Mouse (Mus musculus) adrenal gland, adult (tissue): ENCODE results near the gene Ebf1.

ENCODE experiments used
- DNase-seq, 2 experiments: peaks; one replicate each; pipeline ENCODE4 v3.0.0; 2022 to 2023; ENCODE audit warnings: low spot score in 1 of 2; ENCODE audit not compliant: inconsistent age in 2 of 2

The Ebf1 gene

DNA sequence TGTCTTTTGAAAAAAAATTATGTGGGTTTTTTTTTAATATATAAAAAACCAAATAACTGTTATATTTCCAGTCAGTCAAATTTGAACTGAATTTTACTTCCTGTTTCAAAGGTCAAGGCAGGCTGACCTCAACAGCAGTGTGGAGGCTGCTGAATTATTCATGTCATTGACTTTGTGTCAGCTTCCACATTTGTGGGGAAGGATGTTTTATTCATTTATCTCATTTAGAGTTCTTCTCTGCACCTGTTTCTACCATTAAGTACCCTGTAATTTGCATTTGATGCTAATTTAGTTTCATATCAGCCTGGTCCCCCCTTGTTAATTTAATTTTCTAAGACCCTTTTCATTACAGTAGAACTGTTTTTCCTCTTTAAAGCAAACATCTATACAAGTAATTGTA, 39.8 kb downstream of the Ebf1 start:
- no peak for DNase-seq

- DNase-seq, result peak in 1 of 2 experiments; percentile 63
Observed at GRCm38 (mm10) chr11:44657833-44658395, 40.8 kb downstream of the Ebf1 start.

GRCm38 (mm10) chr11:44661875-44662274, 44.8 kb downstream of the Ebf1 start:
- no peak for DNase-seq

- no peak for DNase-seq
Observed at GRCm38 (mm10) chr11:44663609-44664141, 46.6 kb downstream of the Ebf1 start.

DNA sequence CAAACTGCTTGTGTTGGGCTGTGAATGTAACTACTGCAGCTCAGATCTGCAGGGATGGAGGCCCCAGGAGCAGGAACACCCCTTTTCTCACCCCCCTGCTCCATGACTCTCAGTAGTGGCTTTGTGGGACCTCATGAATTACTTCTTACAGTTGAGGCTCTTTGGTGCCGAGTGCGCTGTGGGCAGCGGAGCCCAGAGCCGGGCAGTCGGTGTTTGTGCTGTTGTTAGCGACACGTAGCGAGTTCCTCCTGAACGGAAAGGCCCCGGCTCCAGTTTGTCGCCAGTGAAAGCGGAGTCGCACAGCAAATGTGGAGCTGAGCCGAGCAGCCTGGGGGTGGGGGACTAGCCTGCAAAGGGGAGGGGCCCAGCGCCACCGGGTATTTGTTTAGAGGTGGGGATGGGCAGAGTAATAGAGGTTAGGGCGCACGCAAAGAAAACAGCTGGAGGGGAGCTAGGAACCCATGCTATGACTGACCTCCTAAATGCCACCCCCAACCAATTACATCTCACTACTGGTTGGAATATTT, 48.1 kb downstream of the Ebf1 start:
- peak; percentile 32 to 72 for DNase-seq

GRCm38 (mm10) chr11:44665741-44666531, 48.8 kb downstream of the Ebf1 start:
- DNase-seq, result peak in 1 of 2 experiments; percentile 38

GRCm38 (mm10) chr11:44666741-44667140, 49.6 kb downstream of the Ebf1 start:
- peak in 1 of 2 experiments; percentile 25 for DNase-seq

- no peak for DNase-seq
Observed at GRCm38 (mm10) chr11:44681306-44681705, 64.2 kb downstream of the Ebf1 start.

DNA sequence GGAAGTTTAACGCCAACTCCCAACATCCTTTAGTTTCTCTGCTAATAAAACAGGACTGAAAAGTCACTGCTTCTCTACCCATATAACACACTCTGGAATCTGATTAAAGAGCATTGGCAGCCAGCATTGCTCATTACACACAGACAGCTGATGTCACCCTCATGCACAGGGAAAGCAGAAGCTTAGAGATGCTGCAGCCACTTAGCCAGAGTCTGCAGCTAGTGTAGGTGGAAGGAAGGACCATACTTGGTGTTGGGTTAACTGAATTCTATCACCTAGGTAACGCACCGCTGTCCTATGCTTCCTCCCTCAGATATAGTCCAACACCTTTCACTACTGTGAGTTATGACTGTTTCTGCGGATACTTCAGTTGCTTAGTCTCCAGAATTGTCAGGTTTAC, 64.9 kb downstream of the Ebf1 start:
- no peak for DNase-seq

GRCm38 (mm10) chr11:44682703-44683539, 65.8 kb downstream of the Ebf1 start:
- no peak for DNase-seq

DNA sequence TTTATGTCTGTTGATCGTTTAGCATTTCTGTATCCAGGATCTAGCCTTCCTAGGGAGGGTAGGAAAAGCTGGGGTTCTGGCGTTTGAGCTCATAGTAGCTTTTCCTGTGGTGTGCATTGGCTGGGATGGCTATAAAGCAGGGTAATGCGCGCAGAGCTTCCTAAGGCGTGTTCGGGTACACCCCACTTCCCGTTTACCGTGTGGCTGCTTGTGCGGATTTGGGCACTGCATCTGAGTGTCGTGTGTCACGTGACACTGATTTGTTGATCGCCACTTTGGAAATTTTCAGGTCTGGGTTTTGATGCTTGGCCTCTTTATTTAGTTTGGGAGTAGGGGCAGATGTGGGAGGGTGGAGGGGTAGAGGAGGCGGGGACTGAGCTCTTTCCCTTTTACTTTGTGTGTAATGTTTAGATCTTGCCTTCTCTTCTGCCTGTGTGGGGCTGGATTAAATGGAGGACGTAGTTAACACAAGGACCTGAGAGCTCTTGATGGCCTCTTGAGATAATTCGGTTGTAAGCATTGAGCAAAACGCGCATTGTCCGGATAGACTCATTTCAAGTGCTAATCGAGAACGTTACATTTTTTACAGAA, 67.5 kb downstream of the Ebf1 start:
- peak in 1 of 2 experiments; percentile 54 for DNase-seq

GRCm38 (mm10) chr11:44685129-44685528, 68.0 kb downstream of the Ebf1 start:
- DNase-seq, result no peak

DNA sequence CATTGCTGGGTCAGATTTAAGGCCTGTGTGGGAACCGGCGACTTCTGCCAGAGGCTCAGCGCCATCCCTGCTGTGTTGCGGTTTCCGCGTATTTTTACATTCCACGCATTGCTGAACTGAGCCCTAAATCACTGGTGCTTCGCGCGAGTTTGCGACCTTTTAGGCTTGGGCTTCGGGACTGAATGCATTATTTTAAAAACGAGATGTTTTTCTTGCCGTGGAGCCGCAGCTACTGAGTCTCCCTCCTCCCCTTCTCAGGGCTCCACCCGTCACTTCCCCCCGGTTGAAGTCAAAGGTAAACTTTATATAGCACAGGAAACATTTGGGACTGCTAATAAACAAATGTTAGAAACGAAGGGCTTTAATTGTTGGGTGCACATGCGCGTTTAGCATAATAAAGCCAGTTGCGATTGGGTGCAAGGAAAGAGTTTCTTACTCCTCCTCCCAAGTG, 68.8 kb downstream of the Ebf1 start:
- DNase-seq, result peak; percentile 16 to 47

GRCm38 (mm10) chr11:44686378-44686777, 69.3 kb downstream of the Ebf1 start:
- no peak for DNase-seq

- DNase-seq, result no peak
Observed at GRCm38 (mm10) chr11:44688542-44688941, 71.4 kb downstream of the Ebf1 start.

DNA sequence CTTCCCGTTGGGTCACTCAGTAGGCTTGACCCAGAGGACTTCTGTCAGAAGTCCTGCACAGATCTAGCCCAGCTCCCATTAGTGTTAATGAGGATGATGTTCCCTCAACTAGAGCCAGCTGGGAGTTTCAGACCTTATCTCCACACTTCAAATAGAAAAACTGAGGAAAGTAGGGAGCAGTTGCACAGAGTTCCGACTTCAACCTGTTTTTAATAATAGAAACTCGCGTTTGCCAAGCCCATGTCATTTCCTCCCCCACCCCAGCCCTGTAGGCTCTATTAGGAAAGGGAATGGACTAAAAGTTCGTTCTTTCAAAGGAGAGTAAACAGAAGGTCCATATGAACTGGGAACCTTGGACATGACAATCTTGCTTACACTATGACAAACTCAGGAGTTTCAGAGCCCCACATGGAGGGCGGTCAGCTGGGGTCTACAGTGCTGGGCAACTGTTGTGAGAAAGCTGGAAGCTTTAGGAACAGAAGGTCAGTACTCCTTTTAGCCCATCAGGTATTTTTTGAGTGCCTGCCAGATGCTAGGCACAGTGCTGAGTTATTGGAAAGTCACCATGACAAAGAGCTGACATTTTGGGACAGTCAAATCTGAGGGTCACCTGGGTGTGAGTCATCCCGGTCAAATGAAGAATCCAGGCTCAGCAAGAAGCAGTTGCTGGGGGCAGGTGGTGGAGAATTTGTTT, 72.6 kb downstream of the Ebf1 start:
- peak in 1 of 2 experiments; percentile 65 for DNase-seq

DNA sequence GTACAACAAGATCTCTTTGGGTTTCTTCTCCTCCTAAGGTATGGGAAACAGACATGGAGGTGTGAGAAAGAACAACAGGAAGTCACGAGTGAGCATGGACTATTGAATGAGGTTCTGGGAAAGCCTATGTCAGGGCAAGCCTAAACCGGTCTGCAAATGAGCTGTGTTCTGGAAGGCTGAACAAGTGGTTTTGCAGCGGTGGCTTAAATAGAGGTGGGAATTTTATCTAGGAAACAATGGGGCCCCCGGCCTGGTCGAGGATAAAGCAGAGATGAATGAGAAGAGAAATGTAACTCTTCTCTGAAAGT, 73.1 kb downstream of the Ebf1 start:
- DNase-seq, result no peak

DNA sequence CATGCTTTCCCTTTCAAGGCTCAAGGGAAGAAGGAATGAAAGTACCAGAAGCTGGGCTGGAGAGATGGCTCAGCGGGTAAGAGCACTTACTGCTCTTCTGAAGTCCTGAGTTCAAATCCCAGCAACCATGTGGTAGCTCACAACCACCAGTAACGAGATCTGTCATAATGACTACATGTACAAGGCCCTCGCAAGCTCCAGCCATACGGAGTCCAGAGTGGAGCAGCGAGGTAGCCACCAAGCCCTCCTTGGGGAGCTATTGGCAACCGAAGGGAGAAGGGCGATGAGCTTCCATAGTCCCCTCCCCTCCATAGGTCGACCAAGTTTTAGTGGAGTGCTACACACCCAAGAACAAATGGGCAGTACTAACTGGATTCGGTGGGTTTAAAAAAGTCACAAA, 78.3 kb downstream of the Ebf1 start:
- no peak for DNase-seq

GRCm38 (mm10) chr11:44696539-44697201, 79.6 kb downstream of the Ebf1 start:
- no peak for DNase-seq

- no peak for DNase-seq
Observed at GRCm38 (mm10) chr11:44700181-44700580, 83.1 kb downstream of the Ebf1 start.
